Mouse (Mus musculus): ENCODE results near the gene Gm20388.

DNA sequence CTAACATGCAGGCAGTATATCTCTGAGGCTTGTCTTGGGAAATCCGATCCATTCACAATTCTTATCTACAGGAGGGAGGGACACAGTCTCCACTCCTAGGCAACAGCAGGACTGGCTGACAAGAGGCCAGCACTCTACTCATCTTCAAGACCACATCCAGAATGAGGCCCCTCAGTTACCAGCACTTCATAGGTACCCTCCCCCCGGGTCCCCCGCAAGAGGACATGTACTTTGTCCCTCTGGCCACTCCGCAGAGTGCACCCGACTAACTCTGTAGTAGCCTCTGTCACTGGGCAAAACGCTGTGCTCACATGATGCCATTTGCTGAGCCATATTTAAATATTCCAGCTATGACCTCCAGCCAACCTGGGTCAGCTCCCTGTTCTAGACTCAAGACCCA is 1887.8 kb downstream of the Gm20388 start:
- TF ChIP-seq CTCF (IDR thresholded peaks at IDR 0.05; ENCODE audit: low read depth): no peak
- no peak for TF ChIP-seq EP300 (optimal IDR thresholded peaks at IDR 0.05)
